Mouse (Mus musculus) ES-E14 (cell line): ENCODE results near the gene Prkcq. TPM values are rescaled to one million over a fixed set of nuclear protein-coding genes. Genes with fewer than 3 reads are reported as not detected.

Experiments
- DNase-seq: peaks from one replicate; pipeline ENCODE4 v3.0.0-alpha.2; 2013; ENCODE audit warnings: low read depth, low spot score
- H3K27ac ChIP-seq: 2 replicates; pipeline ENCODE4 v1.5.1; 2012; ENCODE audit warnings: low read depth, mild to moderate bottlenecking, low read length, moderate library complexity, mixed read lengths; ENCODE audit not compliant: poor library complexity, insufficient read depth, severe bottlenecking
- H3K36me3 ChIP-seq: 2 replicates; pipeline ENCODE4 v1.6.1; 2012; ENCODE audit warnings: mild to moderate bottlenecking, low read length, moderate library complexity, mixed read lengths; ENCODE audit not compliant: control insufficient read depth, poor library complexity, insufficient read depth, severe bottlenecking
- H3K4me1 ChIP-seq, 2 experiments: fragments of 150-350 bp in 1 of 2; sonication (generic) in 1 of 2; 2 replicates each; pipeline ENCODE4 v1.6.1; 2012; ENCODE audit warnings: low read length in 2 of 2, mild to moderate bottlenecking in 1 of 2, mixed read lengths in 1 of 2; ENCODE audit not compliant: control insufficient read depth in 2 of 2, insufficient read depth in 2 of 2, poor library complexity in 1 of 2
- H3K4me3 ChIP-seq, 2 experiments: fragments of 150-350 bp in 1 of 2; sonication (generic) in 1 of 2; 2 replicates each; pipeline ENCODE4 v1.5.1; 2012; ENCODE audit warnings: low read length in 2 of 2, low read depth in 1 of 2, mild to moderate bottlenecking in 1 of 2, mixed read lengths in 1 of 2; ENCODE audit not compliant: insufficient read depth in 1 of 2, poor library complexity in 1 of 2, severe bottlenecking in 1 of 2
- H3K9ac ChIP-seq: 2 replicates; pipeline ENCODE4 v1.6.1; 2012; ENCODE audit warnings: low read depth, mild to moderate bottlenecking, low read length, mixed read lengths; ENCODE audit not compliant: poor library complexity, insufficient read depth, severe bottlenecking
- H3K9me3 ChIP-seq: fragments of 150-350 bp; sonication (generic); 2 replicates; pipeline ENCODE4 v1.6.1; 2012; ENCODE audit warnings: low read depth, mild to moderate bottlenecking, low read length; ENCODE audit not compliant: control insufficient read depth, insufficient read depth
- CHD2 ChIP-seq: IDR thresholded peaks from 2 replicates; pipeline ENCODE4 v1.6.1; 2014; ENCODE audit warnings: mild to moderate bottlenecking, low read depth, low read length, inconsistent platforms
- HCFC1 ChIP-seq: IDR thresholded peaks from 2 replicates; pipeline ENCODE4 v1.6.1; 2012; ENCODE audit warnings: low read length, inconsistent platforms, borderline replicate concordance; ENCODE audit not compliant: insufficient read depth
- MAFK ChIP-seq: IDR thresholded peaks from 2 replicates; pipeline ENCODE4 v1.6.1; 2014; ENCODE audit warnings: mild to moderate bottlenecking, low read depth, low read length, inconsistent platforms; ENCODE audit not compliant: insufficient read depth
- ZC3H11A ChIP-seq: IDR thresholded peaks from 2 replicates; pipeline ENCODE4 v1.6.1; 2012; ENCODE audit warnings: low read depth, mild to moderate bottlenecking, inconsistent platforms, low read length, borderline replicate concordance
- ZNF384 ChIP-seq: IDR thresholded peaks from 2 replicates; pipeline ENCODE4 v1.6.1; 2012; ENCODE audit warnings: low read depth, low read length, inconsistent platforms
- in situ Hi-C, 2 experiments: fragments of 600-800 bp; cut with MboI; formaldehyde crosslinking; loops; one replicate each; pipeline ENCODE4 v1.15.1; 2025; ENCODE audit warnings: low sequenced_read_pairs in 2 of 2, inconsistent platforms in 1 of 2; ENCODE audit not compliant: unreplicated experiment in 2 of 2
- total RNA-seq: library from RNA; depleted of rRNA; stranded (reverse); fragments of 300-350 nt; gene quantifications from 2 replicates; pipeline ENCODE4 v1.2.3, GENCODE M21; 2012

Gene Prkcq
- total RNA-seq, 1 experiment: 0.09 TPM

GRCm38 (mm10) chr2:11181510-11181909, 9.6 kb downstream of the Prkcq start:
- Histone ChIP-seq H3K9me3 (no peaks in the 10 kb centered on the region), H3K9ac (no peak overlapping the region), H3K4me3 (no peak overlapping the region), H3K36me3 (no peaks in the 10 kb centered on the region), H3K4me1 (no peaks in the 10 kb centered on the region), H3K27ac (no peak overlapping the region)
- in situ Hi-C loops: no loop called here
- no peak for TF ChIP-seq CHD2
- no peak for TF ChIP-seq ZC3H11A
- no peak for TF ChIP-seq MAFK
- no peak for TF ChIP-seq HCFC1
- TF ChIP-seq ZNF384: no peak
- DNase-seq: no peak

- no peaks in the 10 kb centered on the region for H3K9me3 ChIP-seq
- DNase-seq: no peak
- H3K36me3 ChIP-seq: no peaks in the 10 kb centered on the region
- H3K9ac ChIP-seq: no peak overlapping the region
- TF ChIP-seq ZC3H11A (no peak), MAFK (no peak), ZNF384 (no peak), HCFC1 (no peak), CHD2 (no peak)
- H3K27ac ChIP-seq: no peak overlapping the region
- in situ Hi-C loops: no loop called here
- no peak overlapping the region for H3K4me3 ChIP-seq
- H3K4me1 ChIP-seq: no peaks in the 10 kb centered on the region
Observed at GRCm38 (mm10) chr2:11182096-11182495, 10.2 kb downstream of the Prkcq start.

- no peak overlapping the region for H3K27ac ChIP-seq
- H3K9me3 ChIP-seq: no peaks in the 10 kb centered on the region
- no peak overlapping the region for H3K4me3 ChIP-seq
- no peak for DNase-seq
- no peaks in the 10 kb centered on the region for H3K36me3 ChIP-seq
- H3K4me1 ChIP-seq: no peaks in the 10 kb centered on the region
- TF ChIP-seq CHD2 (no peak), HCFC1 (no peak), ZNF384 (no peak), ZC3H11A (no peak), MAFK (no peak)
- H3K9ac ChIP-seq: no peak overlapping the region
- in situ Hi-C loops: no loop called here
Observed at GRCm38 (mm10) chr2:11183991-11184390, 12.1 kb downstream of the Prkcq start.

- TF ChIP-seq ZNF384 (no peak), MAFK (no peak), HCFC1 (no peak), CHD2 (no peak), ZC3H11A (no peak)
- Histone ChIP-seq H3K4me3 (no peak overlapping the region), H3K9me3 (no peaks in the 10 kb centered on the region), H3K4me1 (no peaks in the 10 kb centered on the region), H3K9ac (no peak overlapping the region), H3K36me3 (no peaks in the 10 kb centered on the region), H3K27ac (no peak overlapping the region)
- no peak for DNase-seq
- in situ Hi-C loops: no loop called here
Observed at GRCm38 (mm10) chr2:11186586-11186985, 14.7 kb downstream of the Prkcq start.

- in situ Hi-C loops: no loop called here
- no peak for DNase-seq
- Histone ChIP-seq H3K36me3 (no peaks in the 10 kb centered on the region), H3K9ac (no peak overlapping the region), H3K4me3 (no peak overlapping the region), H3K9me3 (no peaks in the 10 kb centered on the region), H3K4me1 (no peaks in the 10 kb centered on the region), H3K27ac (no peak overlapping the region)
- TF ChIP-seq CHD2: no peak
- TF ChIP-seq ZNF384: no peak
- no peak for TF ChIP-seq MAFK
- no peak for TF ChIP-seq HCFC1
Observed at GRCm38 (mm10) chr2:11187166-11187565, 15.3 kb downstream of the Prkcq start.
